Comparison of ENCODE assay signal across 12 mouse cellular contexts in genomic region chr16:33158006-33158405, GRCm38 (mm10).
"Had no signal": no experiment of that assay in that cellular context is flagged by ENCODE, and none has a peak within 500 bp of the region (broad histone marks: within the 10 kb centered on the region; RNA-seq: fewer than 3 reads in every experiment).

No protein-coding gene starts in this region.

- H3K27ac ChIP-seq: limb, embryonic 13.5 days; liver, embryonic 14.5 days; midbrain, embryonic 13.5 days; neural tube, embryonic 12.5 days; stomach, embryonic 15.5 days had no signal

- DNase-seq: kidney, adult 18-20 months; kidney, postnatal 10 days; kidney, postnatal 4 days; lung, adult 18-20 months; right cerebral cortex, postnatal 14 days; thymus, adult 2 months; thymus, postnatal 4 days had no signal

- H3K4me3 ChIP-seq: limb, embryonic 13.5 days; midbrain, embryonic 13.5 days; neural tube, embryonic 12.5 days; stomach, embryonic 15.5 days had no signal
